Mouse (Mus musculus) ES-Bruce4 (cell line): ENCODE results near the gene Gm10639.
"Not testable (repeated sequence)": the region's sequence is repeated elsewhere in the genome, so short reads cannot be mapped to it uniquely, and the experiment has no call there.

ENCODE experiments used
- CTCF ChIP-seq: IDR thresholded peaks from one replicate; pipeline ENCODE4 v1.8.1; 2011; ENCODE audit warnings: low read depth, low read length
- EP300 ChIP-seq: IDR thresholded peaks from 2 replicates; pipeline ENCODE4 v1.6.1; 2011; ENCODE audit warnings: low read depth, low read length; ENCODE audit not compliant: insufficient read depth
- POLR2A ChIP-seq: IDR thresholded peaks from one replicate; pipeline ENCODE4 v1.8.1; 2011; ENCODE audit warnings: low read length; ENCODE audit not compliant: insufficient read depth

DNA sequence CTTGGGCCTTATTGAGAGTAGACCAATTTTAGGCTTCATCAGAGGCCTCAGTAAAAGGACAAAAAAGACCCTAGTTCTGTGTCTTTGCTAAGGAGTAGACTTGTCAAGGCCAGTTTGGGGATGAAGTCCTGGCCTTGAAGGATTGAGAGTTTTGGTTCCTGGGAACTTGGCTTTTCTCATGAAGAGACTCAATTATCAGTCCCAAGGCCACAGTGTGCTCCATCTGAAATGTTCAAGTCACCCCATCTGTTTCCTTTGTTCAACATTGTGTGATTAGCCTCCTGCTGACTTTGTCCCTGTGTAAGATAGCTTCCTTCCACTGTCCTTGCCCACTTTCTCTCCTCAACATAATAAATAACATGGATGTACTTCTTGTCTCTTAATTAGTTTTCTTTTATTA is 60.3 kb downstream of the Gm10639 start:
- TF ChIP-seq POLR2A, CTCF, EP300: not testable (repeated sequence)
